Mouse (Mus musculus) forebrain, embryonic 10.5 days (tissue): ENCODE data around the gene Arid5b. TPM values are rescaled to one million over a fixed set of nuclear protein-coding genes. Genes with fewer than 3 reads are reported as not detected.

Experiments used
- DNase-seq: peaks from one replicate; pipeline ENCODE4 v3.0.0-alpha.2; 2017; ENCODE audit warnings: low spot score; ENCODE audit errors: extremely low spot score
- H3K27ac ChIP-seq: fragments of 300-500 bp; sonication (generic); 2 replicates; pipeline ENCODE4 v1.5.1; 2016; ENCODE audit warnings: mild to moderate bottlenecking
- H3K27me3 ChIP-seq: fragments of 300-500 bp; sonication (generic); 2 replicates; pipeline ENCODE4 v1.6.1; 2016; ENCODE audit warnings: mild to moderate bottlenecking; ENCODE audit not compliant: poor library complexity, severe bottlenecking
- H3K36me3 ChIP-seq: fragments of 300-500 bp; sonication (generic); replicated peaks from 2 replicates; pipeline ENCODE4 v1.6.1; 2016; ENCODE audit warnings: mild to moderate bottlenecking, moderate library complexity
- H3K4me1 ChIP-seq: fragments of 300-500 bp; sonication (generic); 2 replicates; pipeline ENCODE4 v1.6.1; 2016
- H3K4me3 ChIP-seq: fragments of 300-500 bp; sonication (generic); 2 replicates; pipeline ENCODE4 v1.5.1; 2016; ENCODE audit warnings: mild to moderate bottlenecking, moderate library complexity
- H3K9me3 ChIP-seq: fragments of 300-500 bp; sonication (generic); 2 replicates; pipeline ENCODE4 v1.6.1; 2016; ENCODE audit warnings: mild to moderate bottlenecking, moderate library complexity
- WGBS: fragments of 180-500 bp; shearing (Covaris S2); methylation state at CpG from one replicate; pipeline ENCODE4 v1.1.7; 2016; 5-methylcytosine and 5-hydroxymethylcytosine counted together
- polyA plus RNA-seq: library from polyadenylated mRNA; unstranded; fragments of >200 nt; fragmentation: Nextera tagmentation; extraction: Ambion mirVana; gene quantifications from 2 replicates; pipeline ENCODE4 v1.2.1, GENCODE M21; 2016

The Arid5b gene
- polyA plus RNA-seq, 1 experiment from 2014 or later, result 10.5 TPM

GRCm38 (mm10) chr10:68141567-68141966 lies 137.0 kb downstream of the Arid5b start:
- Histone ChIP-seq H3K4me1 (peaks cover 23% of the 10 kb centered on the region), H3K4me3 (no peak overlapping the region), H3K27ac (no peak overlapping the region), H3K36me3 (no peaks in the 10 kb centered on the region; the same call in 1 of the 2 replicates), H3K27me3 (no peaks in the 10 kb centered on the region), H3K9me3 (no peaks in the 10 kb centered on the region; the same call in 1 of the 2 replicates)
- whole genome bisulfite sequencing, result 89% methylated on average over 7 of the region's 7 CpGs
- DNase-seq, result no peak

GRCm38 (mm10) chr10:68140871-68141270 lies 137.7 kb downstream of the Arid5b start:
- DNase-seq, result no peak
- no peaks in the 10 kb centered on the region; the same call in 1 of the 2 replicates for H3K36me3 ChIP-seq
- no peak overlapping the region for H3K27ac ChIP-seq
- 85% methylated on average over 2 of the region's 2 CpGs for WGBS
- no peaks in the 10 kb centered on the region for H3K27me3 ChIP-seq
- H3K9me3 ChIP-seq, result no peaks in the 10 kb centered on the region; the same call in 1 of the 2 replicates
- no peak overlapping the region for H3K4me3 ChIP-seq
- H3K4me1 ChIP-seq, result peaks cover 30% of the 10 kb centered on the region

- no peak for DNase-seq
- Histone ChIP-seq H3K4me3 (no peak overlapping the region), H3K9me3 (no peaks in the 10 kb centered on the region; the same call in 1 of the 2 replicates), H3K4me1 (peaks cover 36% of the 10 kb centered on the region), H3K27ac (no peak overlapping the region), H3K36me3 (no peaks in the 10 kb centered on the region; the same call in 1 of the 2 replicates), H3K27me3 (no peaks in the 10 kb centered on the region)
- 92% methylated on average over 6 of the region's 6 CpGs for WGBS
Measured at GRCm38 (mm10) chr10:68140306-68140705, 138.2 kb downstream of the Arid5b start.

GRCm38 (mm10) chr10:68138123-68138522 lies 140.4 kb downstream of the Arid5b start:
- H3K4me3 ChIP-seq, result no peak overlapping the region
- H3K27ac ChIP-seq, result peak overlapping the region; percentile 62
- WGBS, result 89% methylated on average over 5 of the region's 5 CpGs
- H3K9me3 ChIP-seq, result no peaks in the 10 kb centered on the region; the same call in 1 of the 2 replicates
- no peak for DNase-seq
- peaks cover 2% of the 10 kb centered on the region for H3K36me3 ChIP-seq
- peaks cover 44% of the 10 kb centered on the region for H3K4me1 ChIP-seq
- H3K27me3 ChIP-seq, result no peaks in the 10 kb centered on the region

GRCm38 (mm10) chr10:68137151-68137833 lies 141.2 kb downstream of the Arid5b start:
- H3K9me3 ChIP-seq, result no peaks in the 10 kb centered on the region; the same call in 1 of the 2 replicates
- peaks cover 41% of the 10 kb centered on the region for H3K4me1 ChIP-seq
- peak overlapping the region; percentile 84 for H3K27ac ChIP-seq
- peaks cover 10% of the 10 kb centered on the region for H3K36me3 ChIP-seq
- no peaks in the 10 kb centered on the region for H3K27me3 ChIP-seq
- peak; percentile 32 for DNase-seq
- WGBS, result 44% methylated on average over 11 of the region's 11 CpGs
- peak overlapping the region; percentile 50 for H3K4me3 ChIP-seq

GRCm38 (mm10) chr10:68136480-68137083 lies 142.0 kb downstream of the Arid5b start:
- peak; percentile 62 for DNase-seq
- Histone ChIP-seq H3K36me3 (peaks cover 15% of the 10 kb centered on the region), H3K4me1 (peaks cover 38% of the 10 kb centered on the region), H3K27me3 (no peaks in the 10 kb centered on the region), H3K4me3 (peak overlapping the region; percentile 50), H3K9me3 (no peaks in the 10 kb centered on the region; the same call in 1 of the 2 replicates), H3K27ac (peak overlapping the region; percentile 84)
- 2% methylated on average over 18 of the region's 18 CpGs for WGBS

GRCm38 (mm10) chr10:68136051-68136450 lies 142.5 kb downstream of the Arid5b start:
- DNase-seq, result peak; percentile 22
- Histone ChIP-seq H3K36me3 (peaks cover 18% of the 10 kb centered on the region), H3K4me1 (peaks cover 38% of the 10 kb centered on the region), H3K4me3 (peak overlapping the region; percentile 50), H3K27ac (peak overlapping the region; percentile 84), H3K27me3 (no peaks in the 10 kb centered on the region), H3K9me3 (no peaks in the 10 kb centered on the region; the same call in 1 of the 2 replicates)
- 2% methylated on average over 9 of the region's 9 CpGs for WGBS

- Histone ChIP-seq H3K27ac (0 out of 2 replicates have a peak overlapping the region, but pooled peaks have one; percentile 84), H3K4me3 (peak overlapping the region; percentile 50; the same call in 1 of the 2 replicates), H3K9me3 (no peaks in the 10 kb centered on the region; the same call in 1 of the 2 replicates), H3K4me1 (peaks cover 38% of the 10 kb centered on the region), H3K27me3 (no peaks in the 10 kb centered on the region), H3K36me3 (peaks cover 18% of the 10 kb centered on the region)
- 39% methylated on average over 4 of the region's 4 CpGs for WGBS
- DNase-seq, result no peak
Measured at GRCm38 (mm10) chr10:68135416-68135815, 143.1 kb downstream of the Arid5b start.

- 94% methylated on average over 4 of the region's 4 CpGs for WGBS
- Histone ChIP-seq H3K27ac (no peak overlapping the region), H3K9me3 (no peaks in the 10 kb centered on the region; the same call in 1 of the 2 replicates), H3K27me3 (no peaks in the 10 kb centered on the region), H3K36me3 (peaks cover 18% of the 10 kb centered on the region), H3K4me3 (no peak overlapping the region), H3K4me1 (peaks cover 43% of the 10 kb centered on the region)
- no peak for DNase-seq
Measured at GRCm38 (mm10) chr10:68134549-68134948, 144.0 kb downstream of the Arid5b start.

GRCm38 (mm10) chr10:68134071-68134470 lies 144.5 kb downstream of the Arid5b start:
- H3K4me1 ChIP-seq, result peaks cover 46% of the 10 kb centered on the region
- peaks cover 18% of the 10 kb centered on the region for H3K36me3 ChIP-seq
- H3K27ac ChIP-seq, result no peak overlapping the region
- no peak for DNase-seq
- no peaks in the 10 kb centered on the region for H3K27me3 ChIP-seq
- no peaks in the 10 kb centered on the region; the same call in 1 of the 2 replicates for H3K9me3 ChIP-seq
- no peak overlapping the region for H3K4me3 ChIP-seq
- WGBS, result 89% methylated on average over 5 of the region's 5 CpGs

- Histone ChIP-seq H3K27ac (no peak overlapping the region), H3K36me3 (peaks cover 18% of the 10 kb centered on the region), H3K4me1 (peaks cover 48% of the 10 kb centered on the region), H3K27me3 (no peaks in the 10 kb centered on the region), H3K9me3 (no peaks in the 10 kb centered on the region), H3K4me3 (no peak overlapping the region)
- WGBS, result 94% methylated on average over 9 of the region's 9 CpGs
- no peak for DNase-seq
Measured at GRCm38 (mm10) chr10:68132636-68133035, 145.9 kb downstream of the Arid5b start.

GRCm38 (mm10) chr10:68132154-68132553 lies 146.4 kb downstream of the Arid5b start:
- Histone ChIP-seq H3K27me3 (no peaks in the 10 kb centered on the region), H3K36me3 (peaks cover 18% of the 10 kb centered on the region), H3K9me3 (no peaks in the 10 kb centered on the region), H3K4me3 (no peak overlapping the region), H3K4me1 (peaks cover 43% of the 10 kb centered on the region), H3K27ac (no peak overlapping the region)
- 95% methylated on average over 5 of the region's 5 CpGs for WGBS
- no peak for DNase-seq

- Histone ChIP-seq H3K4me3 (no peak overlapping the region), H3K27ac (no peak overlapping the region), H3K36me3 (peaks cover 18% of the 10 kb centered on the region), H3K27me3 (no peaks in the 10 kb centered on the region), H3K4me1 (peaks cover 24% of the 10 kb centered on the region), H3K9me3 (no peaks in the 10 kb centered on the region)
- no peak for DNase-seq
- WGBS, result 74% methylated on average over 7 of the region's 7 CpGs
Measured at GRCm38 (mm10) chr10:68129651-68130050, 148.9 kb downstream of the Arid5b start.
